Mouse (Mus musculus): Measurements from ENCODE around the gene Ift122. TPM values are rescaled to one million over a fixed set of nuclear protein-coding genes. Genes with fewer than 3 reads are reported as not detected.
A peak's percentile ranks its signal among the peaks of the same experiment; 100 is the strongest.
"Not testable (repeated sequence)": the region's sequence is repeated elsewhere in the genome, so short reads cannot be mapped to it uniquely, and the experiment has no call there.

Ift122 gene
- polyA plus RNA-seq, 1 experiment from 2014 or later, result 2.9 TPM

GRCm38 (mm10) chr6:115852446-115853090, 702 bp upstream of the Ift122 start:
- Histone ChIP-seq H3K36me3 (peaks cover 28% of the 10 kb centered on the region), H3K4me2 (peak overlapping the region; percentile 77)
- peak; percentile 67; the same call in 1 of the 2 replicates for ATAC-seq (ENCODE audit: low read depth)

GRCm38 (mm10) chr6:115853985-115854384, 715 bp downstream of the Ift122 start:
- no peaks in the 10 kb centered on the region for H3K9me3 ChIP-seq (replicated peaks)
- peak overlapping the region; percentile 65 for H3K9ac ChIP-seq
- peak overlapping the region; percentile 69 for H3K4me3 ChIP-seq (replicated peaks)
- ATAC-seq (ENCODE audit: low read depth), result no peak
- H3K27me3 ChIP-seq, result no peaks in the 10 kb centered on the region
- H3K36me3 ChIP-seq, result peaks cover 15% of the 10 kb centered on the region
- no peak for DNase-seq
- WGBS (ENCODE audit: insufficient replicate concordance), result 51% methylated on average over 7 of the region's 7 CpGs
- H3K27ac ChIP-seq, result peak overlapping the region; percentile 30
- peak overlapping the region; percentile 75 for H3K4me2 ChIP-seq
- H3K4me1 ChIP-seq (replicated peaks), result peaks cover 31% of the 10 kb centered on the region

More at GRCm38 (mm10) chr6:115852446-115853090, 702 bp upstream of the Ift122 start:
- WGBS (ENCODE audit: insufficient replicate concordance), result 3% methylated on average over 20 of the region's 20 CpGs
- Histone ChIP-seq H3K9ac (peak overlapping the region; percentile 75), H3K4me1 (replicated peaks) (peaks cover 34% of the 10 kb centered on the region), H3K4me3 (replicated peaks) (peak overlapping the region; percentile 69), H3K9me3 (replicated peaks) (no peaks in the 10 kb centered on the region), H3K27me3 (no peaks in the 10 kb centered on the region), H3K27ac (peak overlapping the region; percentile 93)
- no peak for DNase-seq

- Histone ChIP-seq H3K27me3 (no peaks in the 10 kb centered on the region), H3K4me3 (replicated peaks) (no peak overlapping the region), H3K9ac (no peak overlapping the region), H3K4me2 (no peak overlapping the region), H3K36me3 (peaks cover 11% of the 10 kb centered on the region), H3K4me1 (replicated peaks) (peaks cover 36% of the 10 kb centered on the region), H3K27ac (no peak overlapping the region), H3K9me3 (replicated peaks) (no peaks in the 10 kb centered on the region)
- WGBS (ENCODE audit: insufficient replicate concordance), result 52% methylated on average over 2 of the region's 2 CpGs
- ATAC-seq (ENCODE audit: low read depth) (no peak), DNase-seq (no peak)
Observed at GRCm38 (mm10) chr6:115854432-115854831, 1.2 kb downstream of the Ift122 start.

GRCm38 (mm10) chr6:115855733-115856360, 2.6 kb downstream of the Ift122 start:
- ATAC-seq (ENCODE audit: low read depth), result no peak
- WGBS (ENCODE audit: insufficient replicate concordance), result 60% methylated on average over 3 of the region's 3 CpGs
- Histone ChIP-seq H3K4me2 (no peak overlapping the region), H3K27me3 (no peaks in the 10 kb centered on the region), H3K9me3 (replicated peaks) (no peaks in the 10 kb centered on the region), H3K9ac (no peak overlapping the region), H3K4me3 (replicated peaks) (no peak overlapping the region), H3K27ac (no peak overlapping the region), H3K36me3 (peaks cover under 1% of the 10 kb centered on the region; the same call in 1 of the 2 replicates), H3K4me1 (replicated peaks) (peaks cover 42% of the 10 kb centered on the region)
- DNase-seq, result no peak

- 70% methylated on average over 4 of the region's 4 CpGs for WGBS (ENCODE audit: insufficient replicate concordance)
- ATAC-seq (ENCODE audit: low read depth) (no peak), DNase-seq (no peak)
- H3K4me1 ChIP-seq (replicated peaks), result peaks cover 37% of the 10 kb centered on the region
- no peaks in the 10 kb centered on the region for H3K27me3 ChIP-seq
- no peaks in the 10 kb centered on the region for H3K9me3 ChIP-seq (replicated peaks)
- no peaks in the 10 kb centered on the region for H3K36me3 ChIP-seq
- no peak overlapping the region for H3K9ac ChIP-seq
- no peak overlapping the region for H3K4me2 ChIP-seq
- no peak overlapping the region for H3K4me3 ChIP-seq (replicated peaks)
- no peak overlapping the region for H3K27ac ChIP-seq
Observed at GRCm38 (mm10) chr6:115856361-115856745, 3.1 kb downstream of the Ift122 start.

GRCm38 (mm10) chr6:115859258-115859657, 6.0 kb downstream of the Ift122 start:
- H3K4me1 ChIP-seq (replicated peaks), result peaks cover 31% of the 10 kb centered on the region
- peak overlapping the region; percentile 62 for H3K27ac ChIP-seq
- H3K9ac ChIP-seq, result no peak overlapping the region
- H3K4me3 ChIP-seq (replicated peaks), result no peak overlapping the region
- H3K27me3 ChIP-seq, result no peaks in the 10 kb centered on the region
- no peak overlapping the region for H3K4me2 ChIP-seq
- ATAC-seq (ENCODE audit: low read depth) (peak; percentile 48), DNase-seq (no peak)
- no peaks in the 10 kb centered on the region for H3K9me3 ChIP-seq (replicated peaks)
- no peaks in the 10 kb centered on the region for H3K36me3 ChIP-seq
- 33% methylated on average over 4 of the region's 4 CpGs for WGBS (ENCODE audit: insufficient replicate concordance)

GRCm38 (mm10) chr6:115860027-115860556, 6.8 kb downstream of the Ift122 start:
- ATAC-seq (ENCODE audit: low read depth), result no peak
- no peak overlapping the region for H3K9ac ChIP-seq

GRCm38 (mm10) chr6:115863340-115863841, 10.1 kb downstream of the Ift122 start:
- Histone ChIP-seq H3K4me2 (no peak overlapping the region), H3K4me1 (replicated peaks) (peaks cover 25% of the 10 kb centered on the region), H3K4me3 (replicated peaks) (no peak overlapping the region), H3K36me3 (no peaks in the 10 kb centered on the region), H3K9ac (no peak overlapping the region), H3K27me3 (no peaks in the 10 kb centered on the region), H3K27ac (peak overlapping the region; percentile 19; the same call in 1 of the 2 replicates), H3K9me3 (replicated peaks) (no peaks in the 10 kb centered on the region)
- ATAC-seq (ENCODE audit: low read depth) (no peak), DNase-seq (no peak)
- 55% methylated on average over 7 of the region's 7 CpGs for WGBS (ENCODE audit: insufficient replicate concordance)

More at GRCm38 (mm10) chr6:115860027-115860556, 6.8 kb downstream of the Ift122 start:
- no peak overlapping the region for H3K27ac ChIP-seq
- WGBS (ENCODE audit: insufficient replicate concordance), result 57% methylated on average over 7 of the region's 7 CpGs
- no peaks in the 10 kb centered on the region for H3K36me3 ChIP-seq
- H3K27me3 ChIP-seq, result no peaks in the 10 kb centered on the region
- no peak overlapping the region for H3K4me3 ChIP-seq (replicated peaks)
- H3K4me2 ChIP-seq, result no peak overlapping the region
- no peaks in the 10 kb centered on the region for H3K9me3 ChIP-seq (replicated peaks)
- no peak for DNase-seq
- peaks cover 26% of the 10 kb centered on the region for H3K4me1 ChIP-seq (replicated peaks)

GRCm38 (mm10) chr6:115865246-115865645, 12.0 kb downstream of the Ift122 start:
- H3K4me2 ChIP-seq, result no peak overlapping the region
- ATAC-seq (ENCODE audit: low read depth), result no peak
- H3K36me3 ChIP-seq, result no peaks in the 10 kb centered on the region
- no peak overlapping the region for H3K27ac ChIP-seq
- H3K4me1 ChIP-seq (replicated peaks), result peaks cover 15% of the 10 kb centered on the region; the same call in 1 of the 2 replicates
- H3K9me3 ChIP-seq (replicated peaks), result no peaks in the 10 kb centered on the region
- WGBS (ENCODE audit: insufficient replicate concordance), result 83% methylated on average over 4 of the region's 4 CpGs
- H3K4me3 ChIP-seq (replicated peaks), result no peak overlapping the region
- DNase-seq, result no peak
- no peak overlapping the region for H3K9ac ChIP-seq
- no peaks in the 10 kb centered on the region for H3K27me3 ChIP-seq

- H3K9me3 ChIP-seq (replicated peaks); H3K4me2 ChIP-seq; DNase-seq; H3K36me3 ChIP-seq; H3K9ac ChIP-seq; H3K27ac ChIP-seq; ATAC-seq (ENCODE audit: low read depth); H3K4me3 ChIP-seq (replicated peaks); H3K27me3 ChIP-seq: not testable (repeated sequence)
- no CpG with 5 or more reads among the region's 3 CpGs for WGBS (ENCODE audit: insufficient replicate concordance)
- H3K4me1 ChIP-seq (replicated peaks), result peaks cover 13% of the 10 kb centered on the region; the same call in 1 of the 2 replicates
Observed at GRCm38 (mm10) chr6:115867157-115867556, 13.9 kb downstream of the Ift122 start.

- H3K27ac ChIP-seq; ATAC-seq (ENCODE audit: low read depth); H3K4me2 ChIP-seq; H3K9ac ChIP-seq; DNase-seq; H3K4me3 ChIP-seq (replicated peaks); H3K9me3 ChIP-seq (replicated peaks); H3K36me3 ChIP-seq; H3K27me3 ChIP-seq; H3K4me1 ChIP-seq (replicated peaks): not testable (repeated sequence)
- no CpG with 5 or more reads among the region's 3 CpGs for WGBS (ENCODE audit: insufficient replicate concordance)
Observed at GRCm38 (mm10) chr6:115871318-115871717, 18.0 kb downstream of the Ift122 start.

Measured in liver, embryonic 13.5 days (tissue).